Mouse (Mus musculus) cerebellum, adult 2 months (tissue): ENCODE results near the gene Olfr128. TPM values are rescaled to one million over a fixed set of nuclear protein-coding genes. Genes with fewer than 3 reads are reported as not detected.
"Not testable (repeated sequence)": the region's sequence is repeated elsewhere in the genome, so short reads cannot be mapped to it uniquely, and the experiment has no call there.

ENCODE experiments used
- DNase-seq, 2 experiments: peaks; one replicate each; pipeline ENCODE4 v3.0.0; 2021
- H3K27ac ChIP-seq: fragments of 200-500 bp; 2 replicates; pipeline ENCODE4 v1.5.1; 2012; ENCODE audit warnings: low read length, control low read depth, inconsistent platforms; ENCODE audit not compliant: insufficient read depth
- H3K27me3 ChIP-seq: fragments of 200-500 bp; 2 replicates; pipeline ENCODE4 v1.6.1; 2012; ENCODE audit warnings: inconsistent platforms, mild to moderate bottlenecking, low read length, moderate library complexity; ENCODE audit not compliant: control insufficient read depth, insufficient read depth
- H3K4me1 ChIP-seq: fragments of 200-500 bp; 2 replicates; pipeline ENCODE4 v1.6.1; 2011; ENCODE audit warnings: low read length; ENCODE audit not compliant: control insufficient read depth, insufficient read depth
- H3K4me3 ChIP-seq: fragments of 200-500 bp; replicated peaks from 2 replicates; pipeline ENCODE3; 2011; ENCODE audit warnings: mild to moderate bottlenecking, low read depth, low read length, control low read depth; ENCODE audit not compliant: insufficient read depth
- CTCF ChIP-seq: fragments of 200-500 bp; IDR thresholded peaks from 2 replicates; pipeline ENCODE4 v1.5.1; 2011; ENCODE audit warnings: low read depth, mild to moderate bottlenecking, control low read depth, low read length, moderate library complexity, borderline replicate concordance; ENCODE audit not compliant: insufficient read depth
- POLR2A ChIP-seq: fragments of 200-500 bp; IDR thresholded peaks from 2 replicates; pipeline ENCODE4 v1.6.1; 2011; ENCODE audit warnings: low read length, control low read depth, borderline replicate concordance; ENCODE audit not compliant: insufficient read depth
- WGBS: fragments of 180-500 bp; shearing (Covaris S2); methylation state at CpG from one replicate; pipeline ENCODE4 v1.1.7; 2018; 5-methylcytosine and 5-hydroxymethylcytosine counted together
- polyA plus RNA-seq: library from polyadenylated mRNA; depleted of rRNA; stranded (reverse); fragments of >200 nt; gene quantifications from 2 replicates; pipeline ENCODE4 v1.2.3, GENCODE M21; 2012; rRNA removed

The Olfr128 gene
- polyA plus RNA-seq: not detected in 2 replicates

GRCm38 (mm10) chr17:37920248-37920647 is at the start of gene Olfr128:
Olfr128 (plus strand) TSS chr17:37920548.
- TF ChIP-seq CTCF (no peak), POLR2A (no peak)
- H3K4me1 ChIP-seq: no peaks in the 10 kb centered on the region
- no peak within 1 kb of the TSS for H3K27ac ChIP-seq
- DNase-seq: no peak
- H3K4me3 ChIP-seq: no peak within 1 kb of the TSS
- no peaks in the 10 kb centered on the region for H3K27me3 ChIP-seq

- no peak for TF ChIP-seq CTCF
- no peak for TF ChIP-seq POLR2A
- no peak overlapping the region for H3K4me3 ChIP-seq
- H3K27me3 ChIP-seq: no peaks in the 10 kb centered on the region
- DNase-seq: no peak
- WGBS: 75% methylated on average over 3 of the region's 3 CpGs
- H3K4me1 ChIP-seq: no peaks in the 10 kb centered on the region
- H3K27ac ChIP-seq: no peak overlapping the region
Measured at GRCm38 (mm10) chr17:37873830-37874229, 46.5 kb upstream of the Olfr128 start.

GRCm38 (mm10) chr17:37900137-37900536 is 20.2 kb upstream of the Olfr128 start, which contains the start of gene Olfr127:
Olfr127 (plus strand) TSS chr17:37900437.
- no peaks in the 10 kb centered on the region for H3K27me3 ChIP-seq
- WGBS: 55% methylated on average over 1 of the region's 1 CpGs
- no peak for DNase-seq
- no peak within 1 kb of the TSS for H3K27ac ChIP-seq
- no peak within 1 kb of the TSS for H3K4me3 ChIP-seq
- TF ChIP-seq POLR2A: no peak
- TF ChIP-seq CTCF: no peak
- H3K4me1 ChIP-seq: no peaks in the 10 kb centered on the region

- not testable (repeated sequence) for H3K4me3 ChIP-seq, DNase-seq, H3K27ac ChIP-seq, H3K27me3 ChIP-seq, H3K4me1 ChIP-seq
- WGBS: 73% methylated on average over 8 of the region's 8 CpGs
Measured at GRCm38 (mm10) chr17:37906821-37907220, 13.5 kb upstream of the Olfr128 start.

GRCm38 (mm10) chr17:37952979-37953378 is 32.6 kb downstream of the Olfr128 start, which contains the start of gene Olfr761:
Olfr761 (minus strand) TSS chr17:37953079.
- 58% methylated on average over 2 of the region's 2 CpGs for WGBS
- Histone ChIP-seq H3K27ac (no peak within 1 kb of the TSS), H3K27me3 (no peaks in the 10 kb centered on the region), H3K4me1 (no peaks in the 10 kb centered on the region), H3K4me3 (no peak within 1 kb of the TSS)
- TF ChIP-seq POLR2A (no peak), CTCF (no peak)
- no peak for DNase-seq

- no peak for TF ChIP-seq CTCF
- TF ChIP-seq POLR2A: no peak
- Histone ChIP-seq H3K4me1 (no peaks in the 10 kb centered on the region), H3K27me3 (no peaks in the 10 kb centered on the region), H3K4me3 (no peak overlapping the region), H3K27ac (no peak overlapping the region)
- no peak for DNase-seq
- WGBS: 84% methylated on average over 3 of the region's 3 CpGs
Measured at GRCm38 (mm10) chr17:37973591-37973990, 53.2 kb downstream of the Olfr128 start.

Other genes starting within 250 kb of the Olfr128 start
- gene Olfr119, start 224.0 kb upstream of the Olfr128 start, polyA plus RNA-seq: not detected in 2 replicates
- gene Olfr120, start 198.7 kb upstream of the Olfr128 start, polyA plus RNA-seq: not detected in 2 replicates
- gene Olfr121, start 171.7 kb upstream of the Olfr128 start, polyA plus RNA-seq: not detected in 2 replicates
- not detected in 2 replicates for gene Olfr122, start 151.9 kb upstream of the Olfr128 start, polyA plus RNA-seq
- gene Olfr123, start 127.0 kb upstream of the Olfr128 start, polyA plus RNA-seq: not detected in 2 replicates
- not detected in 2 replicates for gene Olfr124, start 120.7 kb upstream of the Olfr128 start, polyA plus RNA-seq
- gene Olfr125, start 87.6 kb upstream of the Olfr128 start, polyA plus RNA-seq: not detected in 2 replicates
- gene Olfr126, start 73.1 kb upstream of the Olfr128 start, polyA plus RNA-seq: not detected in 2 replicates
- not detected in 2 replicates for gene Olfr127, start 20.1 kb upstream of the Olfr128 start, polyA plus RNA-seq
- not detected in 2 replicates for gene Olfr761, start 32.5 kb downstream of the Olfr128 start, polyA plus RNA-seq
- gene Olfr129, start 139.5 kb downstream of the Olfr128 start, polyA plus RNA-seq: not detected in 2 replicates
- gene Olfr130, start 143.4 kb downstream of the Olfr128 start, polyA plus RNA-seq: not detected in 2 replicates
- gene Olfr131, start 168.1 kb downstream of the Olfr128 start, polyA plus RNA-seq: not detected in 2 replicates
- gene Olfr132, start 214.0 kb downstream of the Olfr128 start, polyA plus RNA-seq: not detected in 2 replicates
- gene Olfr133, start 224.7 kb downstream of the Olfr128 start, polyA plus RNA-seq: not detected in 2 replicates